In genomic region chr8:70765838-70766570, GRCm38 (mm10) we compare ENCODE assay signal across 8 mouse cellular contexts. TPM values are rescaled to one million over a fixed set of nuclear protein-coding genes. Genes with fewer than 3 reads are reported as not detected.
DNase-seq lines count a peak whose midpoint lies in the region; ATAC-seq and TF ChIP-seq lines count a peak whose summit lies in the region.

No protein-coding gene starts in this region.

- H3K9ac ChIP-seq in hindbrain, embryonic 12.5 days, result peak overlapping the region; percentile 47
- H3K9ac ChIP-seq in liver, embryonic 14.5 days (replicated peaks), result peak overlapping the region; percentile 77
- peak overlapping the region; percentile 45 for H3K9ac ChIP-seq in neural tube, embryonic 12.5 days

- peaks cover 6% of the 10 kb centered on the region; the same call in 1 of the 2 replicates for H3K4me1 ChIP-seq in cortical plate, adult 2 months (ENCODE audit: control insufficient read depth, insufficient read depth, low read length)
- H3K4me1 ChIP-seq in hindbrain, embryonic 12.5 days, result peaks cover 22% of the 10 kb centered on the region
- peaks cover 61 to 67% of the 10 kb centered on the region in 2 experiments for H3K4me1 ChIP-seq in liver, embryonic 14.5 days (replicated peaks; ENCODE audit: control insufficient read depth in 2 of 2, insufficient read depth in 2 of 2, low read length in 1 of 2)
- peaks cover 18% of the 10 kb centered on the region for H3K4me1 ChIP-seq in neural tube, embryonic 12.5 days

- peak overlapping the region; percentile 21 for H3K4me3 ChIP-seq in cortical plate, adult 2 months (ENCODE audit: insufficient read depth, low read length)
- peak overlapping the region; percentile 25 for H3K4me3 ChIP-seq in hindbrain, embryonic 12.5 days
- peak overlapping the region; percentile 72 to 77 for H3K4me3 ChIP-seq in liver, embryonic 14.5 days (ENCODE audit: insufficient read depth in 1 of 2, low read depth in 2 of 2, low read length in 2 of 2)
- peak overlapping the region; percentile 20 for H3K4me3 ChIP-seq in neural tube, embryonic 12.5 days

- no peak for ATAC-seq in hindbrain, embryonic 12.5 days (ENCODE audit: low FRiP score)
- ATAC-seq in liver, embryonic 14.5 days (ENCODE audit: insufficient read depth), result no peak
- no peak for ATAC-seq in neural tube, embryonic 12.5 days (ENCODE audit: low FRiP score, low read depth)
- no peak for ATAC-seq in monocyte, adult 5-6 weeks (replicated peaks; ENCODE audit: insufficient number of reproducible peaks, low FRiP score, low TSS enrichment, poor library complexity, severe bottlenecking)

- H3K27ac ChIP-seq in cortical plate, adult 2 months (ENCODE audit: insufficient read depth, low read length), result no peak overlapping the region
- H3K27ac ChIP-seq in hindbrain, embryonic 12.5 days, result no peak overlapping the region
- peak overlapping the region; percentile 79 for H3K27ac ChIP-seq in liver, embryonic 14.5 days
- no peak overlapping the region for H3K27ac ChIP-seq in neural tube, embryonic 12.5 days

- TF ChIP-seq CTCF in cortical plate, adult 2 months (IDR thresholded peaks at IDR 0.05; ENCODE audit: extremely low read depth, insufficient read depth, low read length), result no peak
- no peak for TF ChIP-seq CTCF in liver, embryonic 14.5 days (IDR thresholded peaks at IDR 0.05; ENCODE audit: low read depth)

- 2% methylated on average over 34 of the region's 34 CpGs for WGBS in hindbrain, embryonic 12.5 days
- 2% methylated on average over 34 of the region's 34 CpGs for WGBS in liver, embryonic 14.5 days (ENCODE audit: insufficient replicate concordance)
- WGBS in neural tube, embryonic 12.5 days, result 2% methylated on average over 34 of the region's 34 CpGs

- H3K4me2 ChIP-seq in hindbrain, embryonic 12.5 days (replicated peaks), result peak overlapping the region; percentile 54
- H3K4me2 ChIP-seq in liver, embryonic 14.5 days (ENCODE audit: low read depth), result peak overlapping the region; percentile 99
- H3K4me2 ChIP-seq in neural tube, embryonic 12.5 days (replicated peaks), result peak overlapping the region; percentile 59

- peak; percentile 62 to 66 for DNase-seq in heart, adult 18-20 months
- no peak for DNase-seq in heart, adult 11 months
- no peak for DNase-seq in liver, embryonic 14.5 days (ENCODE audit: low read depth in 3 of 3, low spot score in 3 of 3)
- DNase-seq in layer of hippocampus, postnatal 14 days (ENCODE audit: low spot score in 2 of 2), result no peak

- no peak for TF ChIP-seq EP300 in liver, embryonic 14.5 days (IDR thresholded peaks at IDR 0.05; ENCODE audit: low read depth)

- H3K9me3 ChIP-seq in hindbrain, embryonic 12.5 days (replicated peaks), result no peaks in the 10 kb centered on the region
- H3K9me3 ChIP-seq in liver, embryonic 14.5 days (ENCODE audit: control insufficient read depth, low read length), result no peaks in the 10 kb centered on the region
- H3K9me3 ChIP-seq in neural tube, embryonic 12.5 days, result no peaks in the 10 kb centered on the region

- H3K27me3 ChIP-seq in hindbrain, embryonic 12.5 days, result peaks cover 24% of the 10 kb centered on the region; the same call in 1 of the 2 replicates
- no peaks in the 10 kb centered on the region for H3K27me3 ChIP-seq in liver, embryonic 14.5 days (ENCODE audit: control insufficient read depth, insufficient read depth, low read length)
- peaks cover 2% of the 10 kb centered on the region; the same call in 1 of the 2 replicates for H3K27me3 ChIP-seq in neural tube, embryonic 12.5 days (replicated peaks)

- H3K36me3 ChIP-seq in hindbrain, embryonic 12.5 days, result peaks cover 36% of the 10 kb centered on the region
- no peaks in the 10 kb centered on the region; the same call in 1 of the 2 replicates for H3K36me3 ChIP-seq in liver, embryonic 14.5 days (replicated peaks; ENCODE audit: control insufficient read depth, insufficient read depth, low read depth)
- H3K36me3 ChIP-seq in neural tube, embryonic 12.5 days, result peaks cover 33% of the 10 kb centered on the region

- no peak for TF ChIP-seq POLR2A in cortical plate, adult 2 months (IDR thresholded peaks at IDR 0.05; ENCODE audit: extremely low read depth, insufficient read depth, low read length)

RNA-seq across cellular contexts. Expression of gene Mpv17l2, which starts 5.3 kb away (rescaled TPM):
- total RNA-seq in heart, adult 18-20 months (2021), result 10 to 100 TPM; 26.9 to 27.5 TPM
- 51.6 and 59.2 TPM in 2 replicates for polyA plus RNA-seq in cortical plate, adult 2 months (2012; rRNA removed)
- 38.2 and 38.3 TPM in 2 replicates for polyA plus RNA-seq in hindbrain, embryonic 12.5 days (2016; fragmentation: Nextera tagmentation; extraction: Ambion mirVana)
- 25.3 and 28.5 TPM in 2 replicates for polyA plus RNA-seq in liver, embryonic 14.5 days (2012; rRNA removed)
- polyA plus RNA-seq in liver, embryonic 14.5 days (2014; fragmentation: Nextera tagmentation; extraction: Ambion mirVana), result 39.8 and 41.5 TPM in 2 replicates
- polyA plus RNA-seq in neural tube, embryonic 12.5 days (2016; fragmentation: Nextera tagmentation; extraction: Ambion mirVana), result 45.0 and 51.2 TPM in 2 replicates
- total RNA-seq in monocyte, adult 5-6 weeks (2017), result 2.0 to 11.3 TPM (median 4.8 TPM) in 3 replicates
- 10 to 100 TPM; 47.6 to 52.2 TPM for total RNA-seq in layer of hippocampus, postnatal 14 days (2021)

RNA-seq across cellular contexts. Expression of gene Pik3r2, which starts 10.5 kb away (rescaled TPM):
- 10 to 100 TPM; 19.7 to 21.4 TPM for total RNA-seq in heart, adult 18-20 months (2021)
- 177 and 193 TPM in 2 replicates for polyA plus RNA-seq in cortical plate, adult 2 months (2012; rRNA removed)
- 84.5 and 85.5 TPM in 2 replicates for polyA plus RNA-seq in hindbrain, embryonic 12.5 days (2016; fragmentation: Nextera tagmentation; extraction: Ambion mirVana)
- polyA plus RNA-seq in liver, embryonic 14.5 days (2012; rRNA removed), result 13.2 and 17.5 TPM in 2 replicates
- polyA plus RNA-seq in liver, embryonic 14.5 days (2014; fragmentation: Nextera tagmentation; extraction: Ambion mirVana), result 8.2 and 12.0 TPM in 2 replicates
- 84.0 and 84.6 TPM in 2 replicates for polyA plus RNA-seq in neural tube, embryonic 12.5 days (2016; fragmentation: Nextera tagmentation; extraction: Ambion mirVana)
- 5.5 to 12.7 TPM (median 10.3 TPM) in 3 replicates for total RNA-seq in monocyte, adult 5-6 weeks (2017)
- 100 to 1,000 TPM; 164 to 178 TPM for total RNA-seq in layer of hippocampus, postnatal 14 days (2021)

RNA-seq across cellular contexts. Expression of gene Rab3a, which starts 11.5 kb away (rescaled TPM):
- total RNA-seq in heart, adult 18-20 months (2021), result 10 to 100 TPM; 40.3 to 49.2 TPM
- polyA plus RNA-seq in cortical plate, adult 2 months (2012; rRNA removed), result 1,139 and 1,160 TPM in 2 replicates
- polyA plus RNA-seq in hindbrain, embryonic 12.5 days (2016; fragmentation: Nextera tagmentation; extraction: Ambion mirVana), result 126 and 134 TPM in 2 replicates
- polyA plus RNA-seq in liver, embryonic 14.5 days (2012; rRNA removed), result 2.7 and 3.2 TPM in 2 replicates
- polyA plus RNA-seq in liver, embryonic 14.5 days (2014; fragmentation: Nextera tagmentation; extraction: Ambion mirVana), result 1.6 and 2.4 TPM in 2 replicates
- polyA plus RNA-seq in neural tube, embryonic 12.5 days (2016; fragmentation: Nextera tagmentation; extraction: Ambion mirVana), result 184 and 199 TPM in 2 replicates
- 0.85 to 5.4 TPM (median 2.5 TPM) in 3 replicates for total RNA-seq in monocyte, adult 5-6 weeks (2017)
- 100 to 1,000 TPM; 793 to 809 TPM for total RNA-seq in layer of hippocampus, postnatal 14 days (2021)

RNA-seq across cellular contexts. Expression of gene Mast3, which starts 38.9 kb away (rescaled TPM):
- 1 to 10 TPM; 6.8 to 9.8 TPM for total RNA-seq in heart, adult 18-20 months (2021)
- 265 and 282 TPM in 2 replicates for polyA plus RNA-seq in cortical plate, adult 2 months (2012; rRNA removed)
- polyA plus RNA-seq in hindbrain, embryonic 12.5 days (2016; fragmentation: Nextera tagmentation; extraction: Ambion mirVana), result 16.0 and 17.7 TPM in 2 replicates
- 11.1 and 13.0 TPM in 2 replicates for polyA plus RNA-seq in liver, embryonic 14.5 days (2012; rRNA removed)
- polyA plus RNA-seq in liver, embryonic 14.5 days (2014; fragmentation: Nextera tagmentation; extraction: Ambion mirVana), result 5.4 and 6.3 TPM in 2 replicates
- polyA plus RNA-seq in neural tube, embryonic 12.5 days (2016; fragmentation: Nextera tagmentation; extraction: Ambion mirVana), result 15.9 and 17.4 TPM in 2 replicates
- 9.6 to 28.2 TPM (median 11.6 TPM) in 3 replicates for total RNA-seq in monocyte, adult 5-6 weeks (2017)
- 100 to 1,000 TPM; 295 to 297 TPM for total RNA-seq in layer of hippocampus, postnatal 14 days (2021)

RNA-seq across cellular contexts. Expression of gene Il12rb1, which starts 42.2 kb away (rescaled TPM):
- total RNA-seq in heart, adult 18-20 months (2021), result under 1 TPM; 0.15 to 0.31 TPM
- polyA plus RNA-seq in cortical plate, adult 2 months (2012; rRNA removed), result 1.1 TPM in 2 replicates
- polyA plus RNA-seq in hindbrain, embryonic 12.5 days (2016; fragmentation: Nextera tagmentation; extraction: Ambion mirVana), result not detected in 2 replicates
- 0.11 and 0.13 TPM in 2 replicates for polyA plus RNA-seq in liver, embryonic 14.5 days (2012; rRNA removed)
- 0.18 and 0.39 TPM in 2 replicates for polyA plus RNA-seq in liver, embryonic 14.5 days (2014; fragmentation: Nextera tagmentation; extraction: Ambion mirVana)
- not detected in 2 replicates for polyA plus RNA-seq in neural tube, embryonic 12.5 days (2016; fragmentation: Nextera tagmentation; extraction: Ambion mirVana)
- total RNA-seq in monocyte, adult 5-6 weeks (2017), result 2.7 to 11.0 TPM (median 7.9 TPM) in 3 replicates
- total RNA-seq in layer of hippocampus, postnatal 14 days (2021), result 1 to 10 TPM; 1.5 TPM

Comparison
In these comparisons a context has a peak if more than half of its experiments do, and no peak if none do; other contexts are left out.
1. DNase-seq: peak in heart, adult 18-20 months (2 of 2); none in heart, adult 11 months (single experiment), liver, embryonic 14.5 days (0 of 3) and layer of hippocampus, postnatal 14 days (0 of 2).
2. H3K4me3 ChIP-seq: peak in every context shown above with its lines; median percentile 74 in liver, embryonic 14.5 days; 25 in hindbrain, embryonic 12.5 days; 21 in cortical plate, adult 2 months; 20 in neural tube, embryonic 12.5 days.
3. RNA of gene Rab3a, which starts 11.5 kb away (polyA plus RNA-seq): 1,139 to 1,160 TPM in cortical plate, adult 2 months, 184 to 199 TPM in neural tube, embryonic 12.5 days and 126 to 134 TPM in hindbrain, embryonic 12.5 days; 1.6 to 3.2 TPM in liver, embryonic 14.5 days; every median in the first group is over 10 times any median in the second.
4. Peak in every context shown above with its lines, with median percentiles within 50 percentile points of each other: H3K4me2 ChIP-seq and H3K9ac ChIP-seq.